Comparison of ENCODE assay signal across 13 mouse cellular contexts in genomic region chrX:105767177-105767764, GRCm38 (mm10). TPM values are rescaled to one million over a fixed set of nuclear protein-coding genes. Genes with fewer than 3 reads are reported as not detected.
DNase-seq lines count a peak whose midpoint lies in the region; ATAC-seq and TF ChIP-seq lines count a peak whose summit lies in the region.
"Had no signal": no experiment of that assay in that cellular context is flagged by ENCODE, and none has a peak within 500 bp of the region (broad histone marks: within the 10 kb centered on the region; RNA-seq: fewer than 3 reads in every experiment).

No protein-coding gene starts in this region.

- no peak overlapping the region for H3K9ac ChIP-seq in forebrain, embryonic 16.5 days (replicated peaks; ENCODE audit: low read depth, low read length)
- H3K9ac ChIP-seq in midbrain, embryonic 11.5 days (ENCODE audit: low read length): no peak overlapping the region
- H3K9ac ChIP-seq in midbrain, embryonic 15.5 days: no peak overlapping the region
- H3K9ac ChIP-seq: forebrain, embryonic 13.5 days; hindbrain, embryonic 15.5 days had no signal

- ATAC-seq in forebrain, embryonic 16.5 days: no peak
- ATAC-seq in midbrain, embryonic 11.5 days (ENCODE audit: low FRiP score): no peak
- no peak for ATAC-seq in midbrain, embryonic 15.5 days (replicated peaks)
- no peak for ATAC-seq in monocyte, adult 5-6 weeks (replicated peaks; ENCODE audit: insufficient number of reproducible peaks, low FRiP score, low TSS enrichment, poor library complexity, severe bottlenecking)
- ATAC-seq: forebrain, embryonic 13.5 days had no signal

- no peak overlapping the region for H3K4me3 ChIP-seq in forebrain, embryonic 10.5 days
- no peak overlapping the region for H3K4me3 ChIP-seq in forebrain, embryonic 16.5 days (replicated peaks; ENCODE audit: low read length)
- no peak overlapping the region for H3K4me3 ChIP-seq in midbrain, embryonic 11.5 days (ENCODE audit: low read depth, low read length)
- H3K4me3 ChIP-seq in midbrain, embryonic 15.5 days: no peak overlapping the region
- H3K4me3 ChIP-seq in embryonic fibroblast, embryonic 13.5 days (ENCODE audit: insufficient read depth, low read length): no peak overlapping the region
- H3K4me3 ChIP-seq: forebrain, embryonic 13.5 days; hindbrain, embryonic 15.5 days had no signal

- peaks cover 98% of the 10 kb centered on the region for H3K27me3 ChIP-seq in forebrain, embryonic 10.5 days (ENCODE audit: poor library complexity, severe bottlenecking)
- H3K27me3 ChIP-seq in forebrain, embryonic 16.5 days (replicated peaks; ENCODE audit: control insufficient read depth, insufficient read depth, low read length): peaks cover 9% of the 10 kb centered on the region; the same call in 1 of the 2 replicates
- H3K27me3 ChIP-seq in midbrain, embryonic 11.5 days (ENCODE audit: control insufficient read depth, insufficient read depth, low read length): peaks cover 44% of the 10 kb centered on the region
- peaks cover 35% of the 10 kb centered on the region for H3K27me3 ChIP-seq in midbrain, embryonic 15.5 days (replicated peaks)

- H3K4me1 ChIP-seq in forebrain, embryonic 10.5 days: peaks cover 15% of the 10 kb centered on the region
- H3K4me1 ChIP-seq in forebrain, embryonic 16.5 days (replicated peaks; ENCODE audit: control insufficient read depth, insufficient read depth, low read length): peaks cover 7% of the 10 kb centered on the region; the same call in 1 of the 2 replicates
- no peaks in the 10 kb centered on the region; the same call in 1 of the 2 replicates for H3K4me1 ChIP-seq in midbrain, embryonic 11.5 days (ENCODE audit: control insufficient read depth, insufficient read depth, low read length)
- peaks cover 8% of the 10 kb centered on the region; the same call in 1 of the 2 replicates for H3K4me1 ChIP-seq in midbrain, embryonic 15.5 days
- H3K4me1 ChIP-seq in embryonic fibroblast, embryonic 13.5 days (ENCODE audit: control insufficient read depth, insufficient read depth, low read length): peaks cover 2% of the 10 kb centered on the region; the same call in 1 of the 2 replicates

- DNase-seq in forebrain, embryonic 10.5 days (ENCODE audit: extremely low spot score, low spot score): peak; percentile 14
- DNase-seq in midbrain, embryonic 11.5 days (ENCODE audit: low spot score, missing footprints): peak; percentile 73
- DNase-seq in mesoderm, embryonic 11.5 days (ENCODE audit: low read depth, low spot score): peak; percentile 33
- no peak for DNase-seq in adipocyte (ENCODE audit: low spot score)
- DNase-seq: lung, adult 2 months; right cerebral cortex, postnatal 4 days; thymus, postnatal 36 days had no signal

- no peak for TF ChIP-seq POLR2A in embryonic fibroblast, embryonic 13.5 days (IDR thresholded peaks at IDR 0.05; ENCODE audit: low read depth, low read length)

- no peak overlapping the region for H3K27ac ChIP-seq in forebrain, embryonic 10.5 days
- no peak overlapping the region for H3K27ac ChIP-seq in forebrain, embryonic 16.5 days (ENCODE audit: low read length)
- no peak overlapping the region for H3K27ac ChIP-seq in midbrain, embryonic 11.5 days (ENCODE audit: low read depth, low read length)
- no peak overlapping the region for H3K27ac ChIP-seq in midbrain, embryonic 15.5 days
- H3K27ac ChIP-seq in embryonic fibroblast, embryonic 13.5 days (ENCODE audit: insufficient read depth, low read length): 0 out of 2 replicates have a peak overlapping the region, but pooled peaks have one; percentile 29
- H3K27ac ChIP-seq: forebrain, embryonic 13.5 days; hindbrain, embryonic 15.5 days had no signal

- no peak overlapping the region for H3K4me2 ChIP-seq in forebrain, embryonic 16.5 days (ENCODE audit: low read length)
- no peak overlapping the region for H3K4me2 ChIP-seq in midbrain, embryonic 11.5 days
- no peak overlapping the region for H3K4me2 ChIP-seq in midbrain, embryonic 15.5 days
- H3K4me2 ChIP-seq: forebrain, embryonic 13.5 days; hindbrain, embryonic 15.5 days had no signal

- 38% methylated on average over 9 of the region's 9 CpGs for WGBS in forebrain, embryonic 10.5 days
- WGBS in forebrain, embryonic 16.5 days: 38% methylated on average over 9 of the region's 9 CpGs
- 34% methylated on average over 9 of the region's 9 CpGs for WGBS in midbrain, embryonic 11.5 days
- 42% methylated on average over 9 of the region's 9 CpGs for WGBS in midbrain, embryonic 15.5 days

- no peak for TF ChIP-seq CTCF in embryonic fibroblast, embryonic 13.5 days (IDR thresholded peaks at IDR 0.05; ENCODE audit: borderline replicate concordance, insufficient read depth, low read length)

- no peaks in the 10 kb centered on the region for H3K9me3 ChIP-seq in forebrain, embryonic 10.5 days
- H3K9me3 ChIP-seq in forebrain, embryonic 16.5 days (ENCODE audit: control insufficient read depth, low read length): no peaks in the 10 kb centered on the region
- H3K9me3 ChIP-seq in midbrain, embryonic 11.5 days (ENCODE audit: control insufficient read depth, low read length): no peaks in the 10 kb centered on the region
- no peaks in the 10 kb centered on the region for H3K9me3 ChIP-seq in midbrain, embryonic 15.5 days
- H3K9me3 ChIP-seq: forebrain, embryonic 13.5 days; hindbrain, embryonic 15.5 days had no signal

- H3K36me3 ChIP-seq in forebrain, embryonic 10.5 days (replicated peaks): no peaks in the 10 kb centered on the region
- H3K36me3 ChIP-seq in forebrain, embryonic 16.5 days (ENCODE audit: control insufficient read depth, insufficient read depth): no peaks in the 10 kb centered on the region
- H3K36me3 ChIP-seq in midbrain, embryonic 11.5 days (ENCODE audit: control insufficient read depth, insufficient read depth, low read length): no peaks in the 10 kb centered on the region
- no peaks in the 10 kb centered on the region for H3K36me3 ChIP-seq in midbrain, embryonic 15.5 days (replicated peaks)
- H3K36me3 ChIP-seq: hindbrain, embryonic 15.5 days had no signal

RNA-seq across cellular contexts. Expression of gene Fgf16, which starts 3.2 kb away (rescaled TPM):
- 0.09 TPM in 2 replicates for polyA plus RNA-seq in forebrain, embryonic 10.5 days (2016; fragmentation: Nextera tagmentation; extraction: Ambion mirVana)
- polyA plus RNA-seq in forebrain, embryonic 16.5 days (2015; fragmentation: Nextera tagmentation; extraction: Ambion mirVana): 0.24 TPM in 1 of 2 replicates, not detected in the other
- polyA plus RNA-seq in midbrain, embryonic 11.5 days (2014; fragmentation: Nextera tagmentation; extraction: Ambion mirVana): not detected in 2 replicates
- polyA plus RNA-seq in midbrain, embryonic 15.5 days (2015; fragmentation: Nextera tagmentation; extraction: Ambion mirVana): 0.10 TPM in 1 of 2 replicates, not detected in the other
- polyA plus RNA-seq in embryonic fibroblast, embryonic 13.5 days (2011; ENCODE audit: insufficient read length, low read depth, missing spikeins): 0.40 and 0.95 TPM in 2 replicates
- total RNA-seq in monocyte, adult 5-6 weeks (2017): not detected in 3 replicates
- polyA plus RNA-seq: forebrain, embryonic 13.5 days; hindbrain, embryonic 15.5 days had no signal
